Mouse (Mus musculus) frontal cortex, adult (tissue): ENCODE measurements around the gene Acot7.

Source experiments
- ATAC-seq: cut with Nextera tagmentation; 2 replicates; pipeline ENCODE4 v1.9.2; 2017; ENCODE audit warnings: mild to moderate bottlenecking, moderate library complexity, mixed read lengths; ENCODE audit not compliant: low TSS enrichment

Gene Acot7

GRCm38 (mm10) chr4:152273191-152273590, 95.3 kb downstream of the Acot7 start:
- no peak for ATAC-seq

GRCm38 (mm10) chr4:152273621-152274236, 95.8 kb downstream of the Acot7 start, which contains the start of gene Gpr153:
Gene Gpr153 (plus strand): TSS chr4:152274232.
- peak; percentile 18 for ATAC-seq

- ATAC-seq, result 0 out of 2 replicates have a peak, but pooled peaks have one; percentile 17
Measured at GRCm38 (mm10) chr4:152274681-152275131, 96.8 kb downstream of the Acot7 start.

GRCm38 (mm10) chr4:152276389-152277347, 98.7 kb downstream of the Acot7 start:
- ATAC-seq, result no peak

GRCm38 (mm10) chr4:152277916-152278315, 100.0 kb downstream of the Acot7 start:
- no peak for ATAC-seq

GRCm38 (mm10) chr4:152278986-152279385, 101.1 kb downstream of the Acot7 start:
- ATAC-seq, result peak; percentile 47; the same call in 1 of the 2 replicates

GRCm38 (mm10) chr4:152281601-152282000, 103.7 kb downstream of the Acot7 start:
- ATAC-seq, result no peak

GRCm38 (mm10) chr4:152282721-152283120, 104.8 kb downstream of the Acot7 start:
- no peak for ATAC-seq

- peak; percentile 47 for ATAC-seq
Measured at GRCm38 (mm10) chr4:152283186-152283950, 105.4 kb downstream of the Acot7 start.

- ATAC-seq, result no peak
Measured at GRCm38 (mm10) chr4:152285505-152285904, 107.6 kb downstream of the Acot7 start.

- ATAC-seq, result peak; percentile 39
Measured at GRCm38 (mm10) chr4:152286183-152286582, 108.2 kb downstream of the Acot7 start.

GRCm38 (mm10) chr4:152286887-152287286, 109.0 kb downstream of the Acot7 start:
- ATAC-seq, result no peak

GRCm38 (mm10) chr4:152287317-152288120, 109.6 kb downstream of the Acot7 start:
- ATAC-seq, result no peak

GRCm38 (mm10) chr4:152288398-152288945, 110.5 kb downstream of the Acot7 start:
- no peak for ATAC-seq

- ATAC-seq, result no peak
Measured at GRCm38 (mm10) chr4:152290385-152290784, 112.5 kb downstream of the Acot7 start.

GRCm38 (mm10) chr4:152290991-152291390, 113.1 kb downstream of the Acot7 start:
- ATAC-seq, result no peak

GRCm38 (mm10) chr4:152291562-152291961, 113.6 kb downstream of the Acot7 start, which contains the start of gene Hes3:
Gene Hes3 (minus strand): TSS chr4:152291662.
- no peak for ATAC-seq

- ATAC-seq, result no peak
Measured at GRCm38 (mm10) chr4:152292102-152292765, 114.3 kb downstream of the Acot7 start.

GRCm38 (mm10) chr4:152294188-152294929, 116.4 kb downstream of the Acot7 start:
- ATAC-seq, result no peak
